Mouse (Mus musculus) adipocyte (in vitro differentiated cells): ENCODE results near the gene Spns3.

Experiments
- DNase-seq: peaks from one replicate; pipeline ENCODE4 v3.0.0-alpha.2; 2016; ENCODE audit warnings: low spot score

The Spns3 gene

GRCm38 (mm10) chr11:72452140-72452665 lies 98.1 kb downstream of the Spns3 start:
- DNase-seq = no peak

DNA sequence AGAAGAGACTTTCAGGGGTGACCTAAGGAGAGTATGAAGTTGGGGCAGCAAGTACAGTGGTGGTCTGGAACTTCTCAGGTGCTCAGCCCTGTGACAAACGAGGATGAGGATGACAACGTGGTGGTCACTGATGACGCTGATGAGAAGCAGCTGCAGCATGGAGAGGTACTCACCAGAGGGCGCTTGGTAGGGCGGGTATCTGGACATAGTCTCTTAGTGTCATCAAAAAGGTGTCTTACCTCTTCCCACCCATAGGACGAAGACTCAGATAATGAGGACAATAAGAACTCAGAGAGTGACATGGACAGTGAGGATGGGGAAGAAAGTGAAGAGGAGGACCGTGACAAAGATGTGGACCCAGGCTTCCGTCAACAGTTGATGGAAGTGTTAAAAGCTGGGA lies 102.8 kb downstream of the Spns3 start:
- no peak for DNase-seq

DNA sequence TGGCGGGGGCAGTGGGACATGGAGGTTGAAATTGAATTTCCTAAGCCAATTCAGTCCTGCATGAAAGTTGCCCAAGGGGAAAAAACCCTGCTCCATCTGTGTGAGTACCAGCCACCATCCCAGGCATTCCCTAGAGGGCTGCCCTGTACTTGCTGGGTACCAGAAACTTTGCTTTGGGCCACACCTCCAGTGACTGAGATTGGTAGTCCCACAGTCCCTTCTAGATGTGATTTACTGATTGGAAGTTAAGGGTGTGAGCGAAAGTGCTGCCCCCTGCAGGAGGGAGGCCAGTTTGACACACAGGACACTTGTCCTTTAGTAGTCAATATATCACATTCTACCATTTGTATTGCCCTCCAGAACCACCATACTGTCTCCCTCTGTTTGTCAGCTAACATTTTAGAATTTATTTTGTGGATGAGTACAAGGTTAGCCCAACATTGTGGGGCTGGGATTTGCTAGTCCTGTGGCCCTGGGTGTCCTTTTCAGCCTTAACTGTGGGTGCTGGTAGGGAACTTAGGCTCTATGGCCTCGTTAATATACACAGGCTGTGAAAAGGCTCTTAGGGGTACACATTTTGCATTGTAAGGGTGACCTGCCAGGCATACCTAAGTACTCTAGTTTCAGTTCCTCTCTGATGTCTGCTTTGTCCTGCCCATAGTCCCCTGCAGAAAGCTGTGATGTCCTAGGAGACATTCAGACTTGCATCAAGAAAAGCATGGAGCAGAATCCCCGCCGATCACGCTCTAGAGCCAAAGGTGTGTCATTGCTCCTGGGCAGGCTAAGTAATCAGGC lies 103.8 kb downstream of the Spns3 start:
- peak; percentile 61 for DNase-seq
